Mouse (Mus musculus): ENCODE results near the gene Gm28510. TPM values are rescaled to one million over a fixed set of nuclear protein-coding genes. Genes with fewer than 3 reads are reported as not detected.

Gm28510 gene
- polyA plus RNA-seq (2017; shearing (Covaris generic)), result not detected

DNA sequence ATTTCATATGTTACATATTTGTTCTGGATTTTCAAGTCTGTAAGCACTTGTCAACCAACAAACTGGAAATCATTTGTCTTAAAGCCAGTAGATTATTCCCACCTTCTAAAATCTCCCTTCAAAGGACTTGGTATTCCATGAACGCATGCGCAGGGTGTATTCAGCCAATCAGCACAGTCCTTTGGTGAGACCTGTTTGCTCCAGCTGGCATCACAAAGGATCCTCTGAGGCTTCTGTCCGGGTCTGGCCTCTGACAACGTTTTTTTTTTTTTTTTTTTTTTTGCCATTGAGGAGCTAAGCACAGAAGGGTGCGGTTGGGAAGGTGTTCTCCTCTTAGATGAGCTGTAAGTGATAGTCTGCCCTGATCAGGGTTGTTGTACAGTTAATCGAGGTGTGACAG lies at the start of gene Gm28510:
TSS of gene Gm28510 (plus strand) at position 301 of the 400 bp plus-strand sequence.

Other genes starting within 250 kb of the Gm28510 start
- gene Gm20834, start 88.1 kb upstream of the Gm28510 start, polyA plus RNA-seq (2017; shearing (Covaris generic)), result not detected
- not detected for gene Gm20737, start 123.3 kb downstream of the Gm28510 start, polyA plus RNA-seq (2017; shearing (Covaris generic))
- gene Gm21775, start 140.7 kb downstream of the Gm28510 start, polyA plus RNA-seq (2017; shearing (Covaris generic)), result not detected
- gene Gm21900, start 203.6 kb downstream of the Gm28510 start, polyA plus RNA-seq (2017; shearing (Covaris generic)), result not detected